Mouse (Mus musculus) liver, adult 2 months (tissue): ENCODE data around the gene Spata31d1d.

Source experiments
- CTCF ChIP-seq: fragments of 200-500 bp; IDR thresholded peaks from 2 replicates; pipeline ENCODE4 v1.5.1; 2011; ENCODE audit warnings: low read depth, low read length, control low read depth
- POLR2A ChIP-seq: fragments of 200-500 bp; IDR thresholded peaks from 2 replicates; pipeline ENCODE4 v1.6.1; 2011; ENCODE audit warnings: low read length, control low read depth; ENCODE audit not compliant: insufficient read depth; ENCODE audit errors: extremely low read depth

GRCm38 (mm10) chr13:59679908-59680307, 51.6 kb downstream of the Spata31d1d start:
- TF ChIP-seq POLR2A (no peak), CTCF (no peak)
